Mouse (Mus musculus): ENCODE measurements at regions not wholly inside any gene's neighbourhood (a gene's known extent, or its start where the extent isn't known, plus 50 kb on each side); places are given as distances from the start of the nearest gene placed in this dataset.
A peak's percentile ranks its signal among the peaks of the same experiment; 100 is the strongest.
"Not testable (repeated sequence)": the region's sequence is repeated elsewhere in the genome, so short reads cannot be mapped to it uniquely, and the experiment has no call there.

GRCm38 (mm10) chrX:93888480-93888879 lies 56.5 kb upstream of the Pdk3 start:
- peak; percentile 2 for DNase-seq

GRCm38 (mm10) chrX:93888966-93889365 lies 57.0 kb upstream of the Pdk3 start:
- DNase-seq: no peak

GRCm38 (mm10) chrX:93889394-93890042 lies 57.5 kb upstream of the Pdk3 start:
- peak; percentile 84 for DNase-seq

GRCm38 (mm10) chrX:93896838-93897820 lies 65.1 kb upstream of the Pdk3 start:
- DNase-seq: no peak

- no peak for DNase-seq
Measured at GRCm38 (mm10) chrX:93903209-93903608, 65.2 kb upstream of the AU015836 start.

GRCm38 (mm10) chrX:93905531-93905930 lies 62.9 kb upstream of the AU015836 start:
- no peak for DNase-seq

- DNase-seq: peak; percentile 60
Measured at GRCm38 (mm10) chrX:93911087-93911840, 57.2 kb upstream of the AU015836 start.

- no peak for DNase-seq
Measured at GRCm38 (mm10) chrX:93915548-93915947, 52.9 kb upstream of the AU015836 start.

- not testable (repeated sequence) for DNase-seq
Measured at GRCm38 (mm10) chrX:93917367-93917766, 51.1 kb upstream of the AU015836 start.
